Mouse (Mus musculus) heart, postnatal 0 days (tissue): ENCODE results near the gene Paip2b.

Experiments
- CTCF ChIP-seq: IDR thresholded peaks from 2 replicates; pipeline ENCODE4 v1.5.1; 2016; ENCODE audit warnings: antibody characterized with exemption, control low read depth, low read depth
- EP300 ChIP-seq: IDR thresholded peaks from 2 replicates; pipeline ENCODE4 v1.6.1; 2016; ENCODE audit warnings: antibody characterized with exemption, low read depth

- no peak for TF ChIP-seq EP300
- no peak for TF ChIP-seq CTCF
Observed at GRCm38 (mm10) chr6:83766982-83767381, 64.6 kb downstream of the Paip2b start.
